Mouse (Mus musculus): Measurements from ENCODE around the gene Ikzf1. TPM values are rescaled to one million over a fixed set of nuclear protein-coding genes. Genes with fewer than 3 reads are reported as not detected.
A peak's percentile ranks its signal among the peaks of the same experiment; 100 is the strongest.

Gene Ikzf1
- polyA plus RNA-seq, 1 experiment from 2014 or later, result 12.5 TPM

DNA sequence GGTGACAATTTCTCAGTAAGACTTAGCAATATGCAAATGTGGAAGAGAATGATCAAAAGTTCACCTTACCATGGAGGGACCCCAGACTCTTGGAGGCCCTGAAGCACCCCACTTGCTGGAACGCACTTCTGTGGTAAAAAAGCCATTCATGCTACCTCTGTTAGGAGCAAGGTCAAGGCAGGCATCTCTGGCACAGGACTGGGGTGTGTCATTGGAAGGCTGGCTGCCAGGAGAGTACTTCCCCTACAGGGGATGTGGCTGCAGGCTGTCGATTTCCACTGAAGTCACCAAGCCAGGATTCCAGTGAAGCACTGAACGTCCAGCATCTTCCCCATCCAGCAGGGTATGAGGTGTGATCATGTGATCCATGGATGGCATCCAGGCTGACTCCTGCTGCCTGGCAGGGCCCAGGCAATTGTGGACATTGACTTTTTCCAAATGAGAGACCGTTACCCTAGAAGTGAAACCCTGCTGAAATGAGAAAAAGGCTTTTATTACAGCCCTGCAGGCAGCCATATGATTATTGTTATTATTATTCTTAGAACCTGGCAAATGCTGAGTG, 32.9 kb downstream of the Ikzf1 start:
- Histone ChIP-seq H3K9ac (replicated peaks) (no peak overlapping the region), H3K4me1 (ENCODE audit: insufficient read depth) (peaks cover 13% of the 10 kb centered on the region), H3K27ac (ENCODE audit: low read depth) (no peak overlapping the region), H3K4me3 (ENCODE audit: low read depth, low read length) (no peak overlapping the region), H3K9me3 (ENCODE audit: low read length) (no peaks in the 10 kb centered on the region), H3K36me3 (replicated peaks; ENCODE audit: insufficient read depth, low read length) (peaks cover 18% of the 10 kb centered on the region), H3K27me3 (ENCODE audit: insufficient read depth, low read length) (no peaks in the 10 kb centered on the region), H3K4me2 (ENCODE audit: low read depth, low read length) (no peak overlapping the region)
- TF ChIP-seq CTCF (IDR thresholded peaks at IDR 0.05; ENCODE audit: low read depth) (no peak), EP300 (IDR thresholded peaks at IDR 0.05; ENCODE audit: low read depth) (no peak)
- no peak for DNase-seq
- WGBS (ENCODE audit: insufficient replicate concordance), result 75% methylated on average over 4 of the region's 4 CpGs
- no peak for ATAC-seq

- Histone ChIP-seq H3K4me1 (ENCODE audit: insufficient read depth) (peaks cover 7% of the 10 kb centered on the region; the same call in 1 of the 2 replicates), H3K4me3 (ENCODE audit: low read depth, low read length) (no peak overlapping the region), H3K27ac (ENCODE audit: low read depth) (no peak overlapping the region), H3K9me3 (ENCODE audit: low read length) (no peaks in the 10 kb centered on the region), H3K27me3 (ENCODE audit: insufficient read depth, low read length) (no peaks in the 10 kb centered on the region), H3K9ac (replicated peaks) (no peak overlapping the region), H3K4me2 (ENCODE audit: low read depth, low read length) (no peak overlapping the region), H3K36me3 (replicated peaks; ENCODE audit: insufficient read depth, low read length) (peaks cover 13% of the 10 kb centered on the region)
- DNase-seq (no peak), ATAC-seq (no peak)
- TF ChIP-seq CTCF (IDR thresholded peaks at IDR 0.05; ENCODE audit: low read depth), result no peak
- no peak for TF ChIP-seq EP300 (IDR thresholded peaks at IDR 0.05; ENCODE audit: low read depth)
- WGBS (ENCODE audit: insufficient replicate concordance), result 54% methylated on average over 5 of the region's 5 CpGs
Observed at GRCm38 (mm10) chr11:11719748-11720147, 34.9 kb downstream of the Ikzf1 start.

DNA sequence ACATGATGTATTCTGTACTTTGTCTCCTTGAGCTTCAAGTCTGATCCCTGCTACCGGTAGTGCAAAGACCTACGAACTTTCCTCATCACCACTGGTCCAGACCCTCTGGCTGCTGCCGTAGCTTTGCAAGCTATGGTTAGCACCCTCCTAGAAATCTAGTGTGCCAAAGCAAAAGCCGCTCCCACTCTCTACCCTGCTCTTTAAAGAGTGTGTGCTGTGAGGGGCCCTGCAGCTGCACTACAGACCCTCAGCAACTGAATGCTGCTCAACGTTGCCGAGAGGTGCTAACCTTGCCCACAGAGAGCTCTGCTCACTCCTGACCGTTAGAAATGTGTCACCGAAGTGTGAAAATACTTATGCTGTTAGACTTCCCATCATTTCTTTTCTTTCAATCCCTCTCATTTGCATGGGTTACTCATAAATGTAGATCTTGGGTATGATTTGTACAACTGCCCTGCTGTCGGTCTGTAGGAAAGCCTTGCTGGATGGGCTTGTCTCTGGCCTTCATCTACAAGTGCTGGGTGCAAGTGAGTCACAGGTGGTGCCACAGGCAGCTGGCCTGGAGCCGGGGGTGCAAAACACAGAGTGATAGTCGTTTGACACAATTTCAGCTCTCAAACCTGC, 40.6 kb downstream of the Ikzf1 start:
- H3K27ac ChIP-seq (ENCODE audit: low read depth), result peak overlapping the region; percentile 12; the same call in 1 of the 2 replicates
- H3K36me3 ChIP-seq (replicated peaks; ENCODE audit: insufficient read depth, low read length), result peaks cover 6% of the 10 kb centered on the region; the same call in 1 of the 2 replicates
- H3K27me3 ChIP-seq (ENCODE audit: insufficient read depth, low read length), result no peaks in the 10 kb centered on the region

DNA sequence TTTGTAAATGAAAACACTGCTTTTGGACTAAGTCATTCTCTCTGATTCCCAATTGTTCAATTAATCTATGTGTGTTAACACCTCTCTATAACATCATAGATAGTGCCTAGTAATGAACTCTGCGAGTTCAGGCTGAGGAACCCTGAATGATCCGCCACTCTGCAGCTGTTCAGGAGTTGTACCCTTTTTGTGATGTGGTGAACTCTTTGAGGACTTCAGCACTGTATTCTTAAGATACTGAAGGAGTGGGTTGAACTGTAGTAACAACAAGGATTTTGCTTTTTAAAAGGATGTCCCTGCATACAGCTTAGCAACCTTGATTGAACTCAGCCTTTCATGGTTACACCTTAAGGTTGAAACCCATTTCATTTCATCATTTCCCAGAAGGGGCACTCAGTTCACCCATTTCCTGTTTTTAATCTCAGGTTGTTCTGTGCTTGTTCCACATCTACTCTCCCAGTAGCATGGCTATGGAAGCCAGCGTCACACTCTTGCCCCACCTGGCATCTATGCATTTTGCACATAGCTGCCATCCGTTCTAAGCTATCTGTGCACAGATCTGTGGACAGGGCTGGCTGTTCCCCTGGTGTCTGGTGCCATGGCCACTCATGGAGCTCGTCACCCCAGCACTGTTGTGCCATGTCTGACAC, 41.2 kb downstream of the Ikzf1 start:
- no peak overlapping the region for H3K4me2 ChIP-seq (ENCODE audit: low read depth, low read length)
- DNase-seq, result no peak
- H3K4me1 ChIP-seq (ENCODE audit: insufficient read depth), result peaks cover 52% of the 10 kb centered on the region

More for the DNA sequence above, 40.6 kb downstream of the Ikzf1 start:
- WGBS (ENCODE audit: insufficient replicate concordance), result 77% methylated on average over 11 of the region's 11 CpGs
- H3K9me3 ChIP-seq (ENCODE audit: low read length), result no peaks in the 10 kb centered on the region
- no peak for DNase-seq
- H3K4me2 ChIP-seq (ENCODE audit: low read depth, low read length), result no peak overlapping the region
- H3K9ac ChIP-seq (replicated peaks), result no peak overlapping the region
- ATAC-seq, result no peak
- peaks cover 46% of the 10 kb centered on the region for H3K4me1 ChIP-seq (ENCODE audit: insufficient read depth)
- H3K4me3 ChIP-seq (ENCODE audit: low read depth, low read length), result no peak overlapping the region
- TF ChIP-seq EP300 (IDR thresholded peaks at IDR 0.05; ENCODE audit: low read depth) (no peak), CTCF (IDR thresholded peaks at IDR 0.05; ENCODE audit: low read depth) (no peak)

GRCm38 (mm10) chr11:11726807-11727276, 42.0 kb downstream of the Ikzf1 start:
- H3K4me3 ChIP-seq (ENCODE audit: low read depth, low read length), result no peak overlapping the region
- H3K27me3 ChIP-seq (ENCODE audit: insufficient read depth, low read length), result no peaks in the 10 kb centered on the region
- TF ChIP-seq CTCF (IDR thresholded peaks at IDR 0.05; ENCODE audit: low read depth), result no peak
- no peak overlapping the region for H3K9ac ChIP-seq (replicated peaks)
- H3K36me3 ChIP-seq (replicated peaks; ENCODE audit: insufficient read depth, low read length), result peaks cover 6% of the 10 kb centered on the region; the same call in 1 of the 2 replicates
- WGBS (ENCODE audit: insufficient replicate concordance), result 50% methylated on average over 4 of the region's 4 CpGs
- H3K27ac ChIP-seq (ENCODE audit: low read depth), result peak overlapping the region; percentile 31; the same call in 1 of the 2 replicates
- no peaks in the 10 kb centered on the region for H3K9me3 ChIP-seq (ENCODE audit: low read length)
- DNase-seq, result no peak
- peaks cover 55% of the 10 kb centered on the region for H3K4me1 ChIP-seq (ENCODE audit: insufficient read depth)
- no peak overlapping the region for H3K4me2 ChIP-seq (ENCODE audit: low read depth, low read length)
- no peak for ATAC-seq

More for the DNA sequence above, 41.2 kb downstream of the Ikzf1 start:
- ATAC-seq, result no peak
- Histone ChIP-seq H3K36me3 (replicated peaks; ENCODE audit: insufficient read depth, low read length) (peaks cover 6% of the 10 kb centered on the region; the same call in 1 of the 2 replicates), H3K9me3 (ENCODE audit: low read length) (no peaks in the 10 kb centered on the region), H3K9ac (replicated peaks) (no peak overlapping the region), H3K4me3 (ENCODE audit: low read depth, low read length) (no peak overlapping the region), H3K27ac (ENCODE audit: low read depth) (peak overlapping the region; percentile 12; the same call in 1 of the 2 replicates), H3K27me3 (ENCODE audit: insufficient read depth, low read length) (no peaks in the 10 kb centered on the region)
- WGBS (ENCODE audit: insufficient replicate concordance), result 70% methylated on average over 5 of the region's 5 CpGs
- TF ChIP-seq EP300 (IDR thresholded peaks at IDR 0.05; ENCODE audit: low read depth) (no peak), CTCF (IDR thresholded peaks at IDR 0.05; ENCODE audit: low read depth) (no peak)

- no peak for ATAC-seq
- H3K4me2 ChIP-seq (ENCODE audit: low read depth, low read length), result no peak overlapping the region
- no peak for DNase-seq
- H3K4me1 ChIP-seq (ENCODE audit: insufficient read depth), result peaks cover 67% of the 10 kb centered on the region
- peaks cover 9% of the 10 kb centered on the region; the same call in 1 of the 2 replicates for H3K36me3 ChIP-seq (replicated peaks; ENCODE audit: insufficient read depth, low read length)
- no peaks in the 10 kb centered on the region for H3K27me3 ChIP-seq (ENCODE audit: insufficient read depth, low read length)
- TF ChIP-seq EP300 (IDR thresholded peaks at IDR 0.05; ENCODE audit: low read depth), result peak; percentile 86
- TF ChIP-seq CTCF (IDR thresholded peaks at IDR 0.05; ENCODE audit: low read depth), result no peak
- 71% methylated on average over 10 of the region's 10 CpGs for WGBS (ENCODE audit: insufficient replicate concordance)
- H3K9ac ChIP-seq (replicated peaks), result no peak overlapping the region
- H3K9me3 ChIP-seq (ENCODE audit: low read length), result no peaks in the 10 kb centered on the region
- H3K4me3 ChIP-seq (ENCODE audit: low read depth, low read length), result no peak overlapping the region
- peak overlapping the region; percentile 94 for H3K27ac ChIP-seq (ENCODE audit: low read depth)
Observed at GRCm38 (mm10) chr11:11727936-11728556, 43.2 kb downstream of the Ikzf1 start.
